19 mouse cellular contexts compared by ENCODE assay signal in genomic region chr9:49384855-49385254, GRCm38 (mm10). TPM values are rescaled to one million over a fixed set of nuclear protein-coding genes. Genes with fewer than 3 reads are reported as not detected.
"Had no signal": no experiment of that assay in that cellular context is flagged by ENCODE, and none has a peak within 500 bp of the region (broad histone marks: within the 10 kb centered on the region; RNA-seq: fewer than 3 reads in every experiment).

No protein-coding gene starts in this region.

- H3K9ac ChIP-seq: limb, embryonic 13.5 days; liver, embryonic 14.5 days; midbrain, embryonic 13.5 days had no signal

- H3K4me1 ChIP-seq: limb, embryonic 13.5 days had no signal

- H3K9me3 ChIP-seq: limb, embryonic 13.5 days; midbrain, embryonic 13.5 days had no signal

- H3K27me3 ChIP-seq: limb, embryonic 13.5 days; midbrain, embryonic 13.5 days had no signal

- H3K4me3 ChIP-seq: limb, embryonic 13.5 days; midbrain, embryonic 13.5 days had no signal

- H3K4me2 ChIP-seq: limb, embryonic 13.5 days; midbrain, embryonic 13.5 days had no signal

- H3K36me3 ChIP-seq: limb, embryonic 13.5 days; midbrain, embryonic 13.5 days had no signal

- H3K27ac ChIP-seq: limb, embryonic 13.5 days; liver, embryonic 14.5 days; midbrain, embryonic 13.5 days had no signal

- DNase-seq: left cerebral cortex, postnatal 4 days; lung, adult 18-20 months; lung, postnatal 36 days; right cerebral cortex, postnatal 25 days; thymus, postnatal 25 days had no signal

RNA-seq across cellular contexts. Expression of gene Ankk1, which starts 42.0 kb away (rescaled TPM):
- total RNA-seq: layer of hippocampus, adult 8-10 months; layer of hippocampus, postnatal 14 days; left cerebral cortex, adult 18-20 months; left cerebral cortex, postnatal 10 days; left cerebral cortex, postnatal 4 days; liver, adult 2 months; megakaryocyte progenitor cell, adult 5-6 weeks; midbrain, postnatal 0 days had no signal
- polyA plus RNA-seq: large intestine, adult 2 months; limb, embryonic 13.5 days; liver, adult 2 months; liver, embryonic 14.5 days; lung, embryonic 16.5 days; midbrain, embryonic 13.5 days; midbrain, postnatal 0 days; small intestine, adult 2 months had no signal

RNA-seq across cellular contexts. Expression of gene Drd2, which starts 44.4 kb away (rescaled TPM):
- total RNA-seq: liver, adult 2 months; megakaryocyte progenitor cell, adult 5-6 weeks had no signal
- polyA plus RNA-seq: large intestine, adult 2 months; limb, embryonic 13.5 days; liver, adult 2 months; liver, embryonic 14.5 days; small intestine, adult 2 months; urinary bladder, adult 2 months had no signal
